Mouse (Mus musculus) neural tube, embryonic 14.5 days (tissue): ENCODE measurements around the gene Zic2. TPM values are rescaled to one million over a fixed set of nuclear protein-coding genes. Genes with fewer than 3 reads are reported as not detected.

Experiments used
- ATAC-seq: fragments of 200-750 bp; cut with Nextera tagmentation; 2 replicates; pipeline ENCODE4 v1.8.0; 2017; ENCODE audit warnings: low read depth, mild to moderate bottlenecking, moderate TSS enrichment, moderate library complexity
- H3K27ac ChIP-seq: fragments of 300-500 bp; sonication (generic); 2 replicates; pipeline ENCODE4 v1.5.1; 2014; ENCODE audit warnings: low read depth, mild to moderate bottlenecking, control low read depth, low read length, moderate library complexity, mixed read lengths
- H3K27me3 ChIP-seq: fragments of 300-500 bp; sonication (generic); 2 replicates; pipeline ENCODE4 v1.6.1; 2014; ENCODE audit warnings: low read length; ENCODE audit not compliant: control insufficient read depth, insufficient read depth
- H3K36me3 ChIP-seq: fragments of 300-500 bp; sonication (generic); 2 replicates; pipeline ENCODE4 v1.6.1; 2014; ENCODE audit warnings: low read length, mixed read lengths; ENCODE audit not compliant: control insufficient read depth, insufficient read depth
- H3K4me1 ChIP-seq: fragments of 300-500 bp; sonication (generic); 2 replicates; pipeline ENCODE4 v1.6.1; 2014; ENCODE audit warnings: low read length; ENCODE audit not compliant: control insufficient read depth, insufficient read depth
- H3K4me2 ChIP-seq: fragments of 300-500 bp; sonication (generic); 2 replicates; pipeline ENCODE4 v1.6.1; 2014; ENCODE audit warnings: mild to moderate bottlenecking, low read depth, low read length, control low read depth
- H3K4me3 ChIP-seq: fragments of 300-500 bp; sonication (generic); 2 replicates; pipeline ENCODE4 v1.5.1; 2014; ENCODE audit warnings: low read depth, low read length, control low read depth, mixed read lengths
- H3K9ac ChIP-seq: fragments of 300-500 bp; sonication (generic); replicated peaks from 2 replicates; pipeline ENCODE4 v1.6.1; 2014; ENCODE audit warnings: low read depth, mild to moderate bottlenecking, control low read depth, low read length, mixed read lengths
- H3K9me3 ChIP-seq: fragments of 300-500 bp; sonication (generic); 2 replicates; pipeline ENCODE4 v1.6.1; 2016; ENCODE audit warnings: low read length; ENCODE audit not compliant: control insufficient read depth
- WGBS: fragments of 180-500 bp; shearing (Covaris S2); extraction: QIAGEN DNeasy Blood & Tissue Kit; methylation state at CpG from one replicate; pipeline ENCODE4 v1.1.7; 2014; 5-methylcytosine and 5-hydroxymethylcytosine counted together
- polyA plus RNA-seq: library from polyadenylated mRNA; unstranded; fragments of >200 nt; fragmentation: Nextera tagmentation; extraction: Ambion mirVana; gene quantifications from 2 replicates; pipeline ENCODE4 v1.2.1, GENCODE M21; 2014

Gene Zic2
- polyA plus RNA-seq, 1 experiment from 2014 or later = 6.5 TPM

- no peak overlapping the region for H3K9ac ChIP-seq
- no peaks in the 10 kb centered on the region for H3K9me3 ChIP-seq
- 13% methylated on average over 5 of the region's 5 CpGs for WGBS
- H3K27me3 ChIP-seq = peaks cover 28% of the 10 kb centered on the region
- H3K4me2 ChIP-seq = peak overlapping the region; percentile 49; the same call in 1 of the 2 replicates
- no peak for ATAC-seq
- H3K36me3 ChIP-seq = no peaks in the 10 kb centered on the region
- peaks cover 8% of the 10 kb centered on the region for H3K4me1 ChIP-seq
- H3K27ac ChIP-seq = peak overlapping the region; percentile 25; the same call in 1 of the 2 replicates
- 0 out of 2 replicates have a peak overlapping the region, but pooled peaks have one; percentile 5 for H3K4me3 ChIP-seq
These were observed 2.6 kb upstream of the Zic2 start for GRCm38 (mm10) chr14:122472647-122473046.

- peak overlapping the region; percentile 49; the same call in 1 of the 2 replicates for H3K4me2 ChIP-seq
- peak overlapping the region; percentile 67 for H3K27ac ChIP-seq
- no peak for ATAC-seq
- no peaks in the 10 kb centered on the region for H3K36me3 ChIP-seq
- 6% methylated on average over 17 of the region's 17 CpGs for WGBS
- H3K9ac ChIP-seq = no peak overlapping the region
- H3K4me1 ChIP-seq = peaks cover 8% of the 10 kb centered on the region
- H3K27me3 ChIP-seq = peaks cover 23% of the 10 kb centered on the region
- no peak overlapping the region; the same call in 1 of the 2 replicates for H3K4me3 ChIP-seq
- no peaks in the 10 kb centered on the region for H3K9me3 ChIP-seq
These were observed 2.0 kb upstream of the Zic2 start for GRCm38 (mm10) chr14:122473211-122473751.

DNA sequence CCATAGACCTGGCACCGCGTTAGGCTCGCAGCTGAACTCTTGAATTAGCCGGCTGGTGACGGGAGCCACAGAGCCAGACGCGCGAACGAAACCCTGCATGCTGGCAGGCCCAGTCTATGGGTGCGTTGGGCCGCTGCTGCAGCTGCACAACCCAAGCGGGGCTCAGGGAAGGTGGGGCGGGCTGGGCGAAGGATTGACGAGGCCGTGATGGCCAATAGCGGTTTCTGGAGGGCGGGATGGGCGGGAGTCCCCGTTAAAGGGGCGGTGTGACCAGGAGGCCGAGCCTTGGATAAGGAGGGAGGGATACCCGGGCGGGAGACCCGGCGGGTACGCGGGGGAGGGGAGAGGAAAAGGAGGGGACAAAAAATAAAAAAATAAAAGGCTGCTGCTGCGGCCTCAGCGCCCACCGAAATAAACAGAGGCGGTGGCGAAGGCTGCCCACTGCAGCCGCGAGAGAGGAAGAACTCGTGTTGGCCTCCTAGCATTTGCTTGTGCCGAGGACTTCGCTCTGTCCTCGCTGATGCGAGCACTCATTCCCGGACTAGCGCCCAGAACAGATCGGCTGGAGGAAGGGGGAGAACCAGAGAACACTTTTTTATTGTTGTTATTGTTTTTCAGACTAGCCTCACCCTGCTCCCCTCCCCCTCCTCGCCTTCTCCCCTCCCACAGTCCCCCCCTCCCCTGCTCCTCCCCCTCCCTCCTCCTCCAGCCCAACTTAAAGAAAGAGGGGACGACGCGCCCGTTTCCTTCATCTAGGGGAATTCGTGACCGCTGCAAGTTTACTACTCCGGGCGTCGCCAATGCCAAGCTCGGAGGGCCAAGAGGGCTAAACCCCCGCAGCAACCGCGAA, 969 bp upstream of the Zic2 start:
- Histone ChIP-seq H3K4me3 (peak overlapping the region; percentile 46), H3K4me1 (peaks cover 8% of the 10 kb centered on the region), H3K9me3 (no peaks in the 10 kb centered on the region), H3K36me3 (no peaks in the 10 kb centered on the region), H3K9ac (peak overlapping the region; percentile 70), H3K4me2 (peak overlapping the region; percentile 49), H3K27me3 (peaks cover 20% of the 10 kb centered on the region), H3K27ac (peak overlapping the region; percentile 87)
- under 1% methylated on average over 53 of the region's 57 CpGs for WGBS
- peak; percentile 80 for ATAC-seq

- H3K36me3 ChIP-seq = no peaks in the 10 kb centered on the region
- H3K4me1 ChIP-seq = peaks cover 8% of the 10 kb centered on the region
- H3K4me2 ChIP-seq = peak overlapping the region; percentile 49
- peak overlapping the region; percentile 87 for H3K27ac ChIP-seq
- H3K9me3 ChIP-seq = no peaks in the 10 kb centered on the region
- H3K27me3 ChIP-seq = peaks cover 11% of the 10 kb centered on the region
- WGBS = under 1% methylated on average over 65 of the region's 65 CpGs
- ATAC-seq = peak; percentile 13; the same call in 1 of the 2 replicates
- H3K4me3 ChIP-seq = peak overlapping the region; percentile 46
- peak overlapping the region; percentile 70 for H3K9ac ChIP-seq
These were observed 364 bp downstream of the Zic2 start for GRCm38 (mm10) chr14:122475557-122476040.

GRCm38 (mm10) chr14:122476041-122476821, 996 bp downstream of the Zic2 start:
- H3K36me3 ChIP-seq = no peaks in the 10 kb centered on the region
- peaks cover 8% of the 10 kb centered on the region for H3K4me1 ChIP-seq
- peak overlapping the region; percentile 70 for H3K9ac ChIP-seq
- WGBS = under 1% methylated on average over 62 of the region's 62 CpGs
- H3K4me2 ChIP-seq = peak overlapping the region; percentile 49
- no peak for ATAC-seq
- H3K9me3 ChIP-seq = no peaks in the 10 kb centered on the region
- H3K27me3 ChIP-seq = peaks cover 13% of the 10 kb centered on the region
- H3K4me3 ChIP-seq = peak overlapping the region; percentile 46
- peak overlapping the region; percentile 87 for H3K27ac ChIP-seq

- peak overlapping the region; percentile 49; the same call in 1 of the 2 replicates for H3K4me2 ChIP-seq
- peak overlapping the region; percentile 46 for H3K4me3 ChIP-seq
- WGBS = under 1% methylated on average over 18 of the region's 18 CpGs
- H3K9me3 ChIP-seq = no peaks in the 10 kb centered on the region
- no peak for ATAC-seq
- H3K36me3 ChIP-seq = no peaks in the 10 kb centered on the region
- peak overlapping the region; percentile 70 for H3K9ac ChIP-seq
- H3K27me3 ChIP-seq = peaks cover 17% of the 10 kb centered on the region
- H3K4me1 ChIP-seq = peaks cover 8% of the 10 kb centered on the region
- peak overlapping the region; percentile 87 for H3K27ac ChIP-seq
These were observed 1.6 kb downstream of the Zic2 start for GRCm38 (mm10) chr14:122476822-122477215.

DNA sequence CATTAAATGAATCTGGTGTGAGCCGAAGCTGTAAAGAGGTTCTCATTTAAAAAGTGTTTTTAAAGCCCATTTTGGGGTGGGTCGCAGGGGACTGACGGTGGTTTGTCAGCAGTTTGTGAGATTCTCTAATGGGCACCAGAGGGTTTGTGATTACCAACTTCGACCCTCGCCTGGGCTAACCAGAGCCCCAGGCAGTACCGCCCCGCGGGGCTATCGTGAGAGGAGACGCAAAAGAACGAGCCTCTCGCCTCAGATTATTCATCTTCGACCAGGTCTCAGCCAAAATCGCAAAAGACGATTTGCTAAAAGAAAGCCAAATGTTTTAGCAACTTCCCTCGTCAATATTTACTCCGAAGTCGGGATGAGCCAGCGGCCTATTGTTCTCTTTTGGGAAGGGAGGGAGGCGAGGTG, 2.0 kb downstream of the Zic2 start:
- no peak for ATAC-seq
- H3K27me3 ChIP-seq = peaks cover 19% of the 10 kb centered on the region; the same call in 1 of the 2 replicates
- H3K4me3 ChIP-seq = peak overlapping the region; percentile 46
- peak overlapping the region; percentile 87; the same call in 1 of the 2 replicates for H3K27ac ChIP-seq
- H3K9me3 ChIP-seq = no peaks in the 10 kb centered on the region
- H3K4me2 ChIP-seq = peak overlapping the region; percentile 49; the same call in 1 of the 2 replicates
- H3K9ac ChIP-seq = peak overlapping the region; percentile 70
- WGBS = 1% methylated on average over 20 of the region's 20 CpGs
- peaks cover 8% of the 10 kb centered on the region for H3K4me1 ChIP-seq
- no peaks in the 10 kb centered on the region for H3K36me3 ChIP-seq

DNA sequence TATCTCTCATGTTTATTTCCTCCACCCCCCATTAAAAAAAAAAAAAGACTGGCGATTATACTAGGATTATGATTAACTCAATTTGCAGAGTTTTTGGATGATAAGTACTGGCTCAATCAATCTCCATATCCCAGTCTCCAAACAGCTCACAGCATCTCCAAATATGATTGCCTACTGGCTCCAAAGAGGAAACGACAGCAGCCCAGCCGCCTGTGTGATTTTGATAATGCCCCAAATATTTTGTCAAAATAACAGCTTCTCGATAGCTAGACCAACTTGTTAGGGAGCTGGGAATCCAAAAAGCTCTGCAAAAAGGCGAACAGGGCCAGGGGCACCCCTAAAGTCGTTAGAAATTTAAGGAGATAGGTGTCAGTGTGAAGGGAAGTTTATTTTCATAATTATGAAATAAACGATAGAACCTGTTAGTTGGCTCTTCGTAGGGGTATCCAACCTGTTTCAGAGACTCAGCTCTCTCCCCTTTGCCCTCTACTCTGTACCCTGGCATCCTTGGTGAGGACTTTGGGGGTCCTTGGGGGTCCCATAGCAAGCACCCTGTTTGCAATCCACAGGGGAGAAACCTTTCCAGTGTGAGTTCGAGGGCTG, 2.8 kb downstream of the Zic2 start:
- no peak for ATAC-seq
- Histone ChIP-seq H3K36me3 (no peaks in the 10 kb centered on the region), H3K9ac (peak overlapping the region; percentile 70), H3K27me3 (peaks cover 17% of the 10 kb centered on the region), H3K4me1 (peaks cover 8% of the 10 kb centered on the region), H3K9me3 (no peaks in the 10 kb centered on the region), H3K4me3 (peak overlapping the region; percentile 46), H3K27ac (peak overlapping the region; percentile 63), H3K4me2 (peak overlapping the region; percentile 38)
- 3% methylated on average over 9 of the region's 9 CpGs for WGBS
